Mouse (Mus musculus): ENCODE measurements around the gene Tmem233.

DNA sequence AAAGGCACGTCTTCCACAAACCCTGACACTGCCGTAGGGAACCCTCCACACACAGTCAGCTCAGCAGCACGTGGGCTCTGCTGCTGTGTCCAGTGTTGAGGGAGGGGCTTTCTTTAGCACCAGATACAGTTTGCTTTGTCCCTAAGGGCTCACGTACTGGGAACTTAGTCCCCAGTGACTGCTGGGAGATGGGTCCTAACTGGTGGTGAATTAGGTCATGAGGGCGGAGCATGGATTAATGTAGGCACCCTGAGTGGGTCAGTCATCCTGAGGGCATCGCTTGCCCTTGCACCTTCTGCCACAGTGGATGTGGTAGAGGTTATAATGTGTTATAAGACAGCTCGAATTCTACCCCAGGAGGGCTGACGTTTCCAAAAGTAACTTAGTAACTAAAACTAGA lies 65.7 kb downstream of the Tmem233 start:
- TF ChIP-seq CTCF (IDR thresholded peaks at IDR 0.05; ENCODE audit: low read depth), result no peak
- no peak for TF ChIP-seq EP300 (optimal IDR thresholded peaks at IDR 0.05)

All from stomach, postnatal 0 days (tissue).